Mouse (Mus musculus): ENCODE data around the gene Dnajb2.

The Dnajb2 gene

GRCm38 (mm10) chr1:75250498-75250897, 14.3 kb downstream of the Dnajb2 start:
- no peak for DNase-seq (ENCODE audit: extremely low read depth, low read depth)

- DNase-seq (ENCODE audit: extremely low read depth, low read depth): peak; percentile 62
Observed at GRCm38 (mm10) chr1:75251112-75251970, 15.1 kb downstream of the Dnajb2 start.

- DNase-seq (ENCODE audit: extremely low read depth, low read depth): no peak
Observed at GRCm38 (mm10) chr1:75252308-75252707, 16.1 kb downstream of the Dnajb2 start.

GRCm38 (mm10) chr1:75253029-75253428, 16.8 kb downstream of the Dnajb2 start:
- no peak for DNase-seq (ENCODE audit: extremely low read depth, low read depth)

GRCm38 (mm10) chr1:75253849-75254624, 17.8 kb downstream of the Dnajb2 start:
- DNase-seq (ENCODE audit: extremely low read depth, low read depth): peak; percentile 72

- no peak for DNase-seq (ENCODE audit: extremely low read depth, low read depth)
Observed at GRCm38 (mm10) chr1:75254625-75255013, 18.4 kb downstream of the Dnajb2 start.

- DNase-seq (ENCODE audit: extremely low read depth, low read depth): no peak
Observed at GRCm38 (mm10) chr1:75255516-75256046, 19.4 kb downstream of the Dnajb2 start.

GRCm38 (mm10) chr1:75261278-75261677, 25.1 kb downstream of the Dnajb2 start:
- DNase-seq (ENCODE audit: extremely low read depth, low read depth): no peak

- DNase-seq (ENCODE audit: extremely low read depth, low read depth): no peak
Observed at GRCm38 (mm10) chr1:75262969-75263951, 27.1 kb downstream of the Dnajb2 start.

GRCm38 (mm10) chr1:75264091-75264880, 28.1 kb downstream of the Dnajb2 start, which contains the start of gene Ptprn:
Ptprn (minus strand) TSS chr1:75264502.
- DNase-seq (ENCODE audit: extremely low read depth, low read depth): no peak

- no peak for DNase-seq (ENCODE audit: extremely low read depth, low read depth)
Observed at GRCm38 (mm10) chr1:75277195-75278188, 41.3 kb downstream of the Dnajb2 start.

- DNase-seq (ENCODE audit: extremely low read depth, low read depth): no peak
Observed at GRCm38 (mm10) chr1:75278228-75278627, 42.0 kb downstream of the Dnajb2 start, which contains the start of gene Resp18. Resp18 (minus strand) TSS chr1:75278415.

GRCm38 (mm10) chr1:75283017-75283416, 46.8 kb downstream of the Dnajb2 start:
- no peak for DNase-seq (ENCODE audit: extremely low read depth, low read depth)

- no peak for DNase-seq (ENCODE audit: extremely low read depth, low read depth)
Observed at GRCm38 (mm10) chr1:75284911-75285310, 48.7 kb downstream of the Dnajb2 start.

GRCm38 (mm10) chr1:75289376-75289775, 53.2 kb downstream of the Dnajb2 start:
- no peak for DNase-seq (ENCODE audit: extremely low read depth, low read depth)

- DNase-seq (ENCODE audit: extremely low read depth, low read depth): no peak
Observed at GRCm38 (mm10) chr1:75289888-75290431, 53.8 kb downstream of the Dnajb2 start.

GRCm38 (mm10) chr1:75290582-75290981, 54.4 kb downstream of the Dnajb2 start:
- DNase-seq (ENCODE audit: extremely low read depth, low read depth): peak; percentile 13

GRCm38 (mm10) chr1:75291321-75291720, 55.1 kb downstream of the Dnajb2 start:
- no peak for DNase-seq (ENCODE audit: extremely low read depth, low read depth)

Data from MEL-GATA-1-ER (cell line).